Mouse (Mus musculus) Muller cell, postnatal 12 days (primary cell): ENCODE data around the gene 1110051M20Rik.
"Not testable (repeated sequence)": the region's sequence is repeated elsewhere in the genome, so short reads cannot be mapped to it uniquely, and the experiment has no call there.

Experiments used
- DNase-seq: peaks from one replicate; pipeline ENCODE4 v3.0.0-alpha.2; 2015; ENCODE audit errors: inconsistent ontology term

Gene 1110051M20Rik

GRCm38 (mm10) chr2:91444286-91444892 lies at the start of gene 1110051M20Rik:
Gene 1110051M20Rik, minus strand, starts transcription at chr2:91444704.
- DNase-seq: peak; percentile 87

GRCm38 (mm10) chr2:91493981-91494380 lies 49.5 kb upstream of the 1110051M20Rik start:
- DNase-seq: no peak

GRCm38 (mm10) chr2:91492071-91492635 lies 47.6 kb upstream of the 1110051M20Rik start:
- no peak for DNase-seq

- DNase-seq: not testable (repeated sequence)
Observed at GRCm38 (mm10) chr2:91487295-91487694, 42.8 kb upstream of the 1110051M20Rik start.

- no peak for DNase-seq
Observed at GRCm38 (mm10) chr2:91485256-91485655, 40.8 kb upstream of the 1110051M20Rik start.

GRCm38 (mm10) chr2:91484698-91485097 lies 40.2 kb upstream of the 1110051M20Rik start:
- no peak for DNase-seq

GRCm38 (mm10) chr2:91480805-91481514 lies 36.5 kb upstream of the 1110051M20Rik start:
- DNase-seq: peak; percentile 63

- DNase-seq: no peak
Observed at GRCm38 (mm10) chr2:91480399-91480801, 35.9 kb upstream of the 1110051M20Rik start.

- DNase-seq: no peak
Observed at GRCm38 (mm10) chr2:91476841-91477240, 32.3 kb upstream of the 1110051M20Rik start.

- peak; percentile 81 for DNase-seq
Observed at GRCm38 (mm10) chr2:91476251-91476661, 31.8 kb upstream of the 1110051M20Rik start.

GRCm38 (mm10) chr2:91475791-91476190 lies 31.3 kb upstream of the 1110051M20Rik start:
- DNase-seq: no peak

GRCm38 (mm10) chr2:91474358-91474757 lies 29.9 kb upstream of the 1110051M20Rik start:
- peak; percentile 65 for DNase-seq

- peak; percentile 51 for DNase-seq
Observed at GRCm38 (mm10) chr2:91470055-91470647, 25.6 kb upstream of the 1110051M20Rik start.

- DNase-seq: no peak
Observed at GRCm38 (mm10) chr2:91467613-91468012, 23.1 kb upstream of the 1110051M20Rik start.

- DNase-seq: no peak
Observed at GRCm38 (mm10) chr2:91465934-91466333, 21.4 kb upstream of the 1110051M20Rik start.

GRCm38 (mm10) chr2:91462681-91463080 lies 18.2 kb upstream of the 1110051M20Rik start:
- DNase-seq: no peak

GRCm38 (mm10) chr2:91462196-91462595 lies 17.7 kb upstream of the 1110051M20Rik start:
- no peak for DNase-seq

GRCm38 (mm10) chr2:91461341-91461740 lies 16.8 kb upstream of the 1110051M20Rik start:
- no peak for DNase-seq

GRCm38 (mm10) chr2:91460771-91461170 lies 16.3 kb upstream of the 1110051M20Rik start:
- DNase-seq: no peak

- no peak for DNase-seq
Observed at GRCm38 (mm10) chr2:91460076-91460475, 15.6 kb upstream of the 1110051M20Rik start.

- peak; percentile 83 for DNase-seq
Observed at GRCm38 (mm10) chr2:91458673-91459391, 14.3 kb upstream of the 1110051M20Rik start.

- DNase-seq: no peak
Observed at GRCm38 (mm10) chr2:91458252-91458672, 13.8 kb upstream of the 1110051M20Rik start.
